17 mouse cellular contexts compared by ENCODE assay signal in genomic region chr17:66301906-66302305, GRCm38 (mm10).
"Had no signal": no experiment of that assay in that cellular context is flagged by ENCODE, and none has a peak within 500 bp of the region (broad histone marks: within the 10 kb centered on the region; RNA-seq: fewer than 3 reads in every experiment).

No protein-coding gene starts in this region.

- H3K9ac ChIP-seq: limb, embryonic 13.5 days; liver, embryonic 12.5 days; liver, embryonic 15.5 days; lung, embryonic 15.5 days; neural tube, embryonic 12.5 days had no signal

- H3K27me3 ChIP-seq: limb, embryonic 13.5 days; liver, embryonic 12.5 days; liver, embryonic 15.5 days; lung, embryonic 15.5 days; neural tube, embryonic 12.5 days had no signal

- H3K4me3 ChIP-seq: layer of hippocampus, adult 2 months; limb, embryonic 10.5 days; limb, embryonic 13.5 days; liver, embryonic 12.5 days; liver, embryonic 15.5 days; lung, embryonic 15.5 days; neural tube, embryonic 12.5 days had no signal

- H3K27ac ChIP-seq: kidney, postnatal 0 days; layer of hippocampus, adult 2 months; limb, embryonic 10.5 days; limb, embryonic 13.5 days; liver, embryonic 12.5 days; liver, embryonic 15.5 days; lung, embryonic 15.5 days; neural tube, embryonic 12.5 days had no signal

- H3K4me1 ChIP-seq: liver, embryonic 12.5 days; liver, embryonic 15.5 days; lung, embryonic 15.5 days; neural tube, embryonic 12.5 days had no signal

- H3K9me3 ChIP-seq: limb, embryonic 10.5 days; limb, embryonic 13.5 days; liver, embryonic 12.5 days; liver, embryonic 15.5 days; lung, embryonic 15.5 days; neural tube, embryonic 12.5 days had no signal

- H3K36me3 ChIP-seq: limb, embryonic 10.5 days; limb, embryonic 13.5 days; liver, embryonic 12.5 days; liver, embryonic 15.5 days; lung, embryonic 15.5 days; neural tube, embryonic 12.5 days had no signal

- DNase-seq: kidney, postnatal 25 days; layer of hippocampus, adult 9-11 months; liver; lung, adult 18-20 months; lung, postnatal 10 days; lung, postnatal 4 days; midbrain, embryonic 14.5 days; thymus, adult 18-20 months; thymus, postnatal 4 days had no signal
